Comparison of ENCODE assay signal across 15 mouse cellular contexts in genomic region chr12:80782892-80783291, GRCm38 (mm10). TPM values are rescaled to one million over a fixed set of nuclear protein-coding genes. Genes with fewer than 3 reads are reported as not detected.
DNase-seq lines count a peak whose midpoint lies in the region; ATAC-seq and TF ChIP-seq lines count a peak whose summit lies in the region.
"Had no signal": no experiment of that assay in that cellular context is flagged by ENCODE, and none has a peak within 500 bp of the region (broad histone marks: within the 10 kb centered on the region; RNA-seq: fewer than 3 reads in every experiment).

No protein-coding gene starts in this region.

- H3K9ac ChIP-seq in heart, adult 2 months (ENCODE audit: low read depth, low read length), result no peak overlapping the region
- no peak overlapping the region for H3K9ac ChIP-seq in liver, postnatal 0 days (replicated peaks)
- no peak overlapping the region for H3K9ac ChIP-seq in liver, embryonic 11.5 days (ENCODE audit: low read depth, low read length)
- H3K9ac ChIP-seq: heart, embryonic 13.5 days; hindbrain, embryonic 14.5 days had no signal

- no peak overlapping the region for H3K4me3 ChIP-seq in heart, adult 2 months
- no peak overlapping the region for H3K4me3 ChIP-seq in liver, postnatal 0 days (ENCODE audit: low read depth, low read length)
- H3K4me3 ChIP-seq in liver, embryonic 11.5 days (ENCODE audit: low read depth, low read length), result no peak overlapping the region
- H3K4me3 ChIP-seq: heart, embryonic 13.5 days had no signal

- no peak for DNase-seq in heart, adult 2 months
- no peak for DNase-seq in heart, postnatal 4 days
- DNase-seq in liver, postnatal 0 days, result no peak
- DNase-seq in liver, embryonic 11.5 days (ENCODE audit: low spot score), result no peak
- DNase-seq in NIH3T3 (ENCODE audit: low read depth), result peak; percentile 41
- peak; percentile 19 for DNase-seq in lung, postnatal 10 days
- no peak for DNase-seq in left cerebral cortex, adult 9 months (ENCODE audit: low spot score in 2 of 2)
- DNase-seq: right cerebral cortex, postnatal 14 days; thymus, postnatal 4 days had no signal

- TF ChIP-seq CTCF in heart, adult 2 months (IDR thresholded peaks at IDR 0.05), result peak; percentile 76
- peak; percentile 47 for TF ChIP-seq CTCF in liver, postnatal 0 days (IDR thresholded peaks at IDR 0.05; ENCODE audit: low read depth)

- no peak for TF ChIP-seq POLR2A in heart, adult 2 months (IDR thresholded peaks at IDR 0.05; ENCODE audit: insufficient read depth, low read depth, low read length)

- H3K9me3 ChIP-seq in liver, postnatal 0 days (ENCODE audit: low read length), result no peaks in the 10 kb centered on the region
- no peaks in the 10 kb centered on the region for H3K9me3 ChIP-seq in liver, embryonic 11.5 days (ENCODE audit: control insufficient read depth, low read length)
- H3K9me3 ChIP-seq: heart, embryonic 13.5 days had no signal

- TF ChIP-seq EP300 in heart, adult 2 months (IDR thresholded peaks at IDR 0.05; ENCODE audit: insufficient read depth, low read depth, low read length), result no peak
- TF ChIP-seq EP300 in liver, postnatal 0 days (IDR thresholded peaks at IDR 0.05; ENCODE audit: low read depth), result no peak

- H3K79me2 ChIP-seq in heart, adult 2 months (replicated peaks; ENCODE audit: control insufficient read depth, insufficient read depth, low read length), result no peaks in the 10 kb centered on the region

- H3K27me3 ChIP-seq in heart, adult 2 months (ENCODE audit: control insufficient read depth, insufficient read depth, low read length), result no peaks in the 10 kb centered on the region
- no peaks in the 10 kb centered on the region for H3K27me3 ChIP-seq in liver, postnatal 0 days (ENCODE audit: insufficient read depth, low read length)
- H3K27me3 ChIP-seq in liver, embryonic 11.5 days (replicated peaks; ENCODE audit: control insufficient read depth, insufficient read depth, low read length), result no peaks in the 10 kb centered on the region
- H3K27me3 ChIP-seq: heart, embryonic 13.5 days had no signal

- WGBS in heart, adult 2 months, result 43% methylated on average over 3 of the region's 3 CpGs
- 41% methylated on average over 3 of the region's 3 CpGs for WGBS in liver, postnatal 0 days (ENCODE audit: insufficient replicate concordance)
- WGBS in liver, embryonic 11.5 days, result 54% methylated on average over 3 of the region's 3 CpGs

- no peak overlapping the region for H3K4me2 ChIP-seq in liver, postnatal 0 days (ENCODE audit: low read depth, low read length)
- no peak overlapping the region for H3K4me2 ChIP-seq in liver, embryonic 11.5 days
- H3K4me2 ChIP-seq: heart, embryonic 13.5 days; hindbrain, embryonic 14.5 days had no signal

- no peaks in the 10 kb centered on the region for H3K36me3 ChIP-seq in heart, adult 2 months (ENCODE audit: control insufficient read depth, insufficient read depth, low read length)
- no peaks in the 10 kb centered on the region for H3K36me3 ChIP-seq in liver, postnatal 0 days (replicated peaks; ENCODE audit: insufficient read depth, low read length)
- H3K36me3 ChIP-seq in liver, embryonic 11.5 days (ENCODE audit: control insufficient read depth, insufficient read depth, low read length), result no peaks in the 10 kb centered on the region
- H3K36me3 ChIP-seq: heart, embryonic 13.5 days had no signal

- no peak for ATAC-seq in liver, postnatal 0 days
- no peak for ATAC-seq in liver, embryonic 11.5 days (replicated peaks; ENCODE audit: low FRiP score)
- ATAC-seq: activated CD4-positive, CD25-positive, alpha-beta regulatory T cell, adult 4 months; midbrain, embryonic 16.5 days had no signal

- H3K4me1 ChIP-seq in heart, adult 2 months (ENCODE audit: control insufficient read depth, insufficient read depth, low read length), result no peaks in the 10 kb centered on the region
- H3K4me1 ChIP-seq in liver, postnatal 0 days (ENCODE audit: insufficient read depth), result peaks cover 35% of the 10 kb centered on the region
- peaks cover 27% of the 10 kb centered on the region for H3K4me1 ChIP-seq in liver, embryonic 11.5 days (replicated peaks; ENCODE audit: control insufficient read depth, insufficient read depth, low read length)

- no peak overlapping the region for H3K27ac ChIP-seq in heart, adult 2 months
- H3K27ac ChIP-seq in liver, postnatal 0 days (ENCODE audit: low read depth), result no peak overlapping the region
- no peak overlapping the region for H3K27ac ChIP-seq in liver, embryonic 11.5 days (ENCODE audit: low read depth, low read length)
- H3K27ac ChIP-seq: heart, embryonic 13.5 days; hindbrain, embryonic 14.5 days had no signal

- intact Hi-C loops in heart, adult 2 months (cut with DNase I), result loop anchor here (1.0 kb wide), 1 partner anchor 112 kb away; no protein-coding TSS in a partner anchor

RNA-seq across cellular contexts. Expression of gene Susd6, which starts 7.4 kb away (rescaled TPM):
- total RNA-seq in heart, adult 2 months (2021), result 10 to 100 TPM; 67.4 to 78.6 TPM
- 50.1 and 75.8 TPM in 2 replicates for polyA plus RNA-seq in heart, adult 2 months (2012; rRNA removed)
- 10 to 100 TPM; 46.3 to 49.6 TPM for total RNA-seq in heart, postnatal 4 days (2021)
- polyA plus RNA-seq in liver, postnatal 0 days (2015; fragmentation: Nextera tagmentation; extraction: Ambion mirVana), result 8.6 and 10.8 TPM in 2 replicates
- 21.5 and 21.7 TPM in 2 replicates for polyA plus RNA-seq in liver, embryonic 11.5 days (2014; fragmentation: Nextera tagmentation; extraction: Ambion mirVana)

RNA-seq across cellular contexts. Expression of gene Ccdc177, which starts 22.4 kb away (rescaled TPM):
- total RNA-seq in heart, adult 2 months (2021), result under 1 TPM in 1 of 2 experiments, not detected in 1; 0.05 TPM
- not detected in 2 replicates for polyA plus RNA-seq in heart, adult 2 months (2012; rRNA removed)
- under 1 TPM; 0.05 to 0.10 TPM for total RNA-seq in heart, postnatal 4 days (2021)
- not detected in 2 replicates for polyA plus RNA-seq in liver, postnatal 0 days (2015; fragmentation: Nextera tagmentation; extraction: Ambion mirVana)
- polyA plus RNA-seq in liver, embryonic 11.5 days (2014; fragmentation: Nextera tagmentation; extraction: Ambion mirVana), result not detected in 2 replicates
- total RNA-seq: neutrophil, adult 5-6 weeks had no signal
- polyA plus RNA-seq: activated CD4-positive, CD25-positive, alpha-beta regulatory T cell, adult 4 months; heart, embryonic 13.5 days; liver, embryonic 16.5 days had no signal

Comparison
In these comparisons a context has a peak if more than half of its experiments do, and no peak if none do; other contexts are left out.
1. DNase-seq: peak in NIH3T3 (single experiment) and lung, postnatal 10 days (single experiment); none in heart, adult 2 months (0 of 2), heart, postnatal 4 days (single experiment), liver, postnatal 0 days (single experiment), liver, embryonic 11.5 days (single experiment) and left cerebral cortex, adult 9 months (0 of 2).